Mouse (Mus musculus) right cerebral cortex, adult 2 months (tissue): ENCODE measurements around the gene Thpo.

ENCODE experiments used
- DNase-seq, 2 experiments: peaks; one replicate each; pipeline ENCODE4 v3.0.0; 2021 to 2022; ENCODE audit warnings: low spot score in 2 of 2

The Thpo gene

GRCm38 (mm10) chr16:20733731-20734730, at the start of gene Thpo:
Gene Thpo (minus strand): TSS chr16:20734511.
- DNase-seq, result no peak

GRCm38 (mm10) chr16:20783891-20784290, 49.6 kb upstream of the Thpo start:
- no peak for DNase-seq

- no peak for DNase-seq
Observed at GRCm38 (mm10) chr16:20781101-20781630, 46.9 kb upstream of the Thpo start.

GRCm38 (mm10) chr16:20779846-20780245, 45.5 kb upstream of the Thpo start:
- DNase-seq, result no peak

GRCm38 (mm10) chr16:20775021-20775420, 40.7 kb upstream of the Thpo start:
- no peak for DNase-seq

GRCm38 (mm10) chr16:20765244-20765643, 30.9 kb upstream of the Thpo start:
- no peak for DNase-seq

GRCm38 (mm10) chr16:20761681-20762080, 27.4 kb upstream of the Thpo start:
- DNase-seq, result peak in 1 of 2 experiments; percentile 63

GRCm38 (mm10) chr16:20757385-20757784, 23.1 kb upstream of the Thpo start:
- no peak for DNase-seq

GRCm38 (mm10) chr16:20756052-20756451, 21.7 kb upstream of the Thpo start:
- DNase-seq, result no peak

- peak; percentile 28 to 37 for DNase-seq
Observed at GRCm38 (mm10) chr16:20750518-20750917, 16.2 kb upstream of the Thpo start.

- peak; percentile 69 to 74 for DNase-seq
Observed at GRCm38 (mm10) chr16:20746641-20747040, 12.3 kb upstream of the Thpo start.

GRCm38 (mm10) chr16:20739845-20740244, 5.5 kb upstream of the Thpo start:
- DNase-seq, result no peak

- DNase-seq, result no peak
Observed at GRCm38 (mm10) chr16:20736823-20737222, 2.5 kb upstream of the Thpo start.

GRCm38 (mm10) chr16:20736168-20736567, 1.9 kb upstream of the Thpo start:
- no peak for DNase-seq

- DNase-seq, result no peak
Observed at GRCm38 (mm10) chr16:20735651-20736050, 1.3 kb upstream of the Thpo start.

- DNase-seq, result peak; percentile 56 to 59
Observed at GRCm38 (mm10) chr16:20732925-20733730, 1.2 kb downstream of the Thpo start, which contains the start of gene Chrd. Gene Chrd (plus strand): TSS chr16:20733127.

- DNase-seq, result peak; percentile 29 to 33
Observed at GRCm38 (mm10) chr16:20732251-20732924, 1.9 kb downstream of the Thpo start.

- peak; percentile 54 to 63 for DNase-seq
Observed at GRCm38 (mm10) chr16:20731688-20732087, 2.6 kb downstream of the Thpo start.

GRCm38 (mm10) chr16:20730293-20730711, 4.0 kb downstream of the Thpo start:
- no peak for DNase-seq

- DNase-seq, result no peak
Observed at GRCm38 (mm10) chr16:20726384-20726783, 7.9 kb downstream of the Thpo start.

GRCm38 (mm10) chr16:20725750-20726149, 8.6 kb downstream of the Thpo start:
- DNase-seq, result no peak
